Mouse (Mus musculus): ENCODE data around the gene Camkk2. TPM values are rescaled to one million over a fixed set of nuclear protein-coding genes. Genes with fewer than 3 reads are reported as not detected.

Gene Camkk2
- polyA plus RNA-seq, 1 experiment from 2014 or later, result 28.8 TPM

DNA sequence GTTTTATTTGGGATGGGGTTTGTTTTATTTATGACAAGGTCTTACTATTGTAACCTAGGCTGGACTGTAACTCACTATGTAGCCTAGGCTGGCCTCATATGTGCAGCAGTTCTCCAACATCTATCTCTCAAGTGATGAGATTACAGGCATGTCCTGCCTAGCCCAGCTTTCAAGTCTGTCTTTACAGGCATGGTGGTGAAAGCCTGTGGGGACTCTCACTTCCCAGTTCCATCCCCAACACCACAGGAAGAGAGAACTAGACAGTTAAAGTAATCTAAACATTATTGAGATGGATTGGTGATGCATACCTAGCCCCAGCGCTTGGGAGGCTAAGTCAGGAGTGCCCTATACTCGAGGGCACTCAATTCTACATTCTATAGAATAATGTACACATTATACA lies 9.5 kb upstream of the Camkk2 start:
- H3K36me3 ChIP-seq (ENCODE audit: control insufficient read depth, insufficient read depth, low read length), result peaks cover 17% of the 10 kb centered on the region
- DNase-seq (ENCODE audit: low spot score), result no peak
- 88% methylated on average over 2 of the region's 2 CpGs for WGBS

DNA sequence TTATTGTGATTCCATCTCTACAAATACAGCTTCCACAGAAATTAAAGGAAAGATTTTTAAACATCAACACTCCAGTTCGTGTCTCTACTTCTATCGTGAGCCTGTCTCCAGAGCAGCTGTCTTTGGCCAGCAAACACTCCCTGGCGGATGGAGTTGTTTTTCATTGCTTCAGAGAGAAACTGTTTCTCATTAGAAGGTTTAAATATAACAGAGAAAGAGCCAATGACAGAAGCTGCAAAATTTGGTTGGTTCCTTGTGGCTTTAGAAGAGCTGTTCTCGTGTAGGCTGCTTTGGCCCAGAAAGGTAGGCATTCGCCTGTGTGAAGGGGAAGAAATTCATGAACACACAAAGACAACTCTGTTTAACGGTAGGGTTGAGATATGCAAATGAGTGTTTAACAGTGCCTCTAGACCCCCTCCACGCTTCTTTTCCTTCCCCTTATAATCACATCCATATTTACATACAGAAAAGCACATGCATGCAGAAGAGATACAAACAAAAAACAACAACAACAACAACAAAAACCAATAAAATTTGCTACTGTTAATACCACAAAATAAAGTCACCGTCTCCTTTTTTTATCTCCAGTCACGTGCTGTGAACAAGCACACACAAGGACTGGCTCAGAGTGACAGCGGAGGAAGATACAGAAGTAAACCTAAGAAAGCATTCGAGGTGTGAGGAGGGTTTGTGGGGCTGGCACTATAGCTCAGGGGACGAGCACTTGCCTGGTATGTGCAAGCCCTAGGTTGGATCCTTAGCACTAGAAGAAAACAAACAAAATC lies 7.0 kb upstream of the Camkk2 start:
- H3K27ac ChIP-seq (ENCODE audit: low read depth, low read length), result no peak overlapping the region
- WGBS, result 78% methylated on average over 12 of the region's 12 CpGs
- no peaks in the 10 kb centered on the region for H3K27me3 ChIP-seq (ENCODE audit: control insufficient read depth, insufficient read depth, low read length)
- H3K4me1 ChIP-seq (replicated peaks; ENCODE audit: control insufficient read depth, insufficient read depth, low read length), result no peaks in the 10 kb centered on the region
- no peak for DNase-seq (ENCODE audit: low spot score)
- H3K9me3 ChIP-seq (ENCODE audit: control insufficient read depth, low read length), result no peaks in the 10 kb centered on the region
- H3K4me3 ChIP-seq (ENCODE audit: low read depth, low read length), result no peak overlapping the region
- ATAC-seq (ENCODE audit: low FRiP score), result no peak
- H3K36me3 ChIP-seq (ENCODE audit: control insufficient read depth, insufficient read depth, low read length), result peaks cover 11% of the 10 kb centered on the region; the same call in 1 of the 2 replicates
- no peak overlapping the region for H3K4me2 ChIP-seq (replicated peaks; ENCODE audit: low read depth, low read length)
- no peak overlapping the region for H3K9ac ChIP-seq (ENCODE audit: low read depth, low read length)

More for the DNA sequence above, 9.5 kb upstream of the Camkk2 start:
- Histone ChIP-seq H3K27ac (ENCODE audit: low read depth, low read length) (no peak overlapping the region), H3K9me3 (ENCODE audit: control insufficient read depth, low read length) (no peaks in the 10 kb centered on the region), H3K9ac (ENCODE audit: low read depth, low read length) (no peak overlapping the region), H3K4me2 (replicated peaks; ENCODE audit: low read depth, low read length) (no peak overlapping the region), H3K27me3 (ENCODE audit: control insufficient read depth, insufficient read depth, low read length) (no peaks in the 10 kb centered on the region), H3K4me1 (replicated peaks; ENCODE audit: control insufficient read depth, insufficient read depth, low read length) (no peaks in the 10 kb centered on the region), H3K4me3 (ENCODE audit: low read depth, low read length) (no peak overlapping the region)
- ATAC-seq (ENCODE audit: low FRiP score), result no peak

DNA sequence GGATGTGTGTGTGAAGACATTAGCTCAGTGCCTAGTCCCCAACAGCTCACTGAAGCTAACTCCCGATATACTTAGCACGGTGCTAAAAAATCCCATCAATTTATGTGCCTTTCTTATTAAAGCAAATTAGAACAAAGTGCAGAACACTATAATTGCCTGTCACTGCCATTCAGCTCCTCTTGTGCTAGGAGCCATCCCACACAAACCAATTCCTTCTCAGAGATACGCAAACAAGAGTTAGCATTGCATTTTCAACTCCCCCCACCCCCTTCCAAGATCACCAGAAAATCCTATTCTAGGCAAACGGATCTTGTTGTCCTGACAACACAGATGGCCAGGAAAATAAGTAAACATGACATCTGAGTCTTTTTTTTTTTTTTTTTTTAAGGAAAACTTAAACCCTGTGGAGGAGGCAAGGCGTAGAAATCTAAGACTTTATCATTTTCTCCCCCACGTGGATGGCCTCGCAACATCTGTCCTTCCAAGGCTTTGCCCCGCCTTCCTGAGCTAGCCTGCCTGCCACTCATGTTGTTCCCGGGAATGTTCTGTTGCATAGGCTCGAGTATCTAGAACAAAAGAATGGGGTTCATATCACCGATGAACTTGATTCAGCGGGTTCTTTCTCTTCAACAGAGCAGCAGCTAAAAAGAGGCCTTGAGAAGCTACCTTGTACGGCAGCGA lies 4.7 kb upstream of the Camkk2 start:
- H3K4me1 ChIP-seq (replicated peaks; ENCODE audit: control insufficient read depth, insufficient read depth, low read length), result 0 out of 2 replicates have a peak, but pooled peaks cover 3% of the 10 kb centered on the region
- ATAC-seq (ENCODE audit: low FRiP score), result no peak
- peaks cover 9% of the 10 kb centered on the region; the same call in 1 of the 2 replicates for H3K36me3 ChIP-seq (ENCODE audit: control insufficient read depth, insufficient read depth, low read length)
- no peak overlapping the region for H3K9ac ChIP-seq (ENCODE audit: low read depth, low read length)
- DNase-seq (ENCODE audit: low spot score), result no peak
- H3K4me2 ChIP-seq (replicated peaks; ENCODE audit: low read depth, low read length), result no peak overlapping the region
- H3K9me3 ChIP-seq (ENCODE audit: control insufficient read depth, low read length), result no peaks in the 10 kb centered on the region
- H3K27ac ChIP-seq (ENCODE audit: low read depth, low read length), result no peak overlapping the region
- H3K4me3 ChIP-seq (ENCODE audit: low read depth, low read length), result no peak overlapping the region
- H3K27me3 ChIP-seq (ENCODE audit: control insufficient read depth, insufficient read depth, low read length), result no peaks in the 10 kb centered on the region
- 67% methylated on average over 14 of the region's 14 CpGs for WGBS

DNA sequence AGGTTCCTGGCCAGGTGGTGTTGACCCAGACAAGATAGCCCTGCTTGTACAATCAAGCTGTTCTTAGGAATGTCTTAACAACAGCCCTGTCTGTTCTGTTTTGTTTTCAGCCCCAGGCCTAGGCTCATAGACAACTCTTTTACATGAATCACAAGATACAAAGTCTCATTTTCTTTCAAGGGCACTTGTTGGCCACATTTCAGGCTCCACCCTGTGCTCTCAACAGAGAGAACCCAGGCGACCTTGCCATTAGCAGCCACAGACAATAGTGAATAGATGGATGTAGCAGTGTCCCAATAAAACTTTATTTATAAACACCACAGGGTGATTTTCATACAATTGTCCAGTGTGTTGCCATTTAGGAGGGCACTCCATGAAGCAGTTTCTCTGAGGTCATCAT lies 2.9 kb upstream of the Camkk2 start:
- H3K9ac ChIP-seq (ENCODE audit: low read depth, low read length), result no peak overlapping the region
- H3K36me3 ChIP-seq (ENCODE audit: control insufficient read depth, insufficient read depth, low read length), result no peaks in the 10 kb centered on the region
- H3K9me3 ChIP-seq (ENCODE audit: control insufficient read depth, low read length), result no peaks in the 10 kb centered on the region
- H3K27ac ChIP-seq (ENCODE audit: low read depth, low read length), result no peak overlapping the region
- no peak for ATAC-seq (ENCODE audit: low FRiP score)
- no peak overlapping the region for H3K4me3 ChIP-seq (ENCODE audit: low read depth, low read length)
- no peak for DNase-seq (ENCODE audit: low spot score)
- no peaks in the 10 kb centered on the region; the same call in 1 of the 2 replicates for H3K27me3 ChIP-seq (ENCODE audit: control insufficient read depth, insufficient read depth, low read length)
- H3K4me1 ChIP-seq (replicated peaks; ENCODE audit: control insufficient read depth, insufficient read depth, low read length), result 0 out of 2 replicates have a peak, but pooled peaks cover 3% of the 10 kb centered on the region
- H3K4me2 ChIP-seq (replicated peaks; ENCODE audit: low read depth, low read length), result no peak overlapping the region
- WGBS, result 76% methylated on average over 1 of the region's 1 CpGs

DNA sequence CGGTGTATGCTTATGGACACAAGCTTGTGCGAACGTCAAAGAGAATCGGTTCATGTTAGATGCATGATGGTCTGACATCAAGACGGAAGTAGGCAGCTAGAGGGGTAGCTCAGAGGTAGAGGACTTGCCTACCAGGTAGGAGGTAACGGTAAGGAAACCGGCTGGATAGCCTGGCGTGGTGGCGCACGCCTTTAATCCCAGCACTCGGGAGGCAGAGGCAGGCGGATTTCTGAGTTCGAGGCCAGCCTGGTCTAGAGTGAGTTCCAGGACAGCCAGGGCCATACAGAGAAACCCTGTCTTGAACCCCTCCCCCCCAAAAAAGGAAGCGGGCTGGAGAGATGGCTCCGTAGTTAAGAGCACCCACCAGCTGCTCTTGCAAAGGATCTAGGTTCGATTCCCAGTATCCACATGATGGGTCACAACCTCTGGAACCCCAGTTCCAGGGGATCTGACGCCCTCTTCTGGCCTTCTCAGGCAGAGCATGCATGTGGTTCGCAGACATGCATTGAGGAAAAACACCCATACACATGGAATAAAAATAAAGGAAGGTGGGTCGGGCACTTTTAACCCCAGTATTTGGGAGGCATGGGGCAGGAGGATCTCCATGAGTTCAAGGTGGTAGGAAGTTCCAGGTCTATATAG lies 1.7 kb upstream of the Camkk2 start:
- H3K27ac ChIP-seq (ENCODE audit: low read depth, low read length), result no peak overlapping the region
- no peaks in the 10 kb centered on the region for H3K36me3 ChIP-seq (ENCODE audit: control insufficient read depth, insufficient read depth, low read length)
- DNase-seq (ENCODE audit: low spot score) (no peak), ATAC-seq (ENCODE audit: low FRiP score) (no peak)
- H3K4me2 ChIP-seq (replicated peaks; ENCODE audit: low read depth, low read length), result no peak overlapping the region
- H3K9me3 ChIP-seq (ENCODE audit: control insufficient read depth, low read length), result no peaks in the 10 kb centered on the region
- no peaks in the 10 kb centered on the region; the same call in 1 of the 2 replicates for H3K27me3 ChIP-seq (ENCODE audit: control insufficient read depth, insufficient read depth, low read length)
- WGBS, result 90% methylated on average over 19 of the region's 19 CpGs
- no peak overlapping the region for H3K9ac ChIP-seq (ENCODE audit: low read depth, low read length)
- 0 out of 2 replicates have a peak, but pooled peaks cover 3% of the 10 kb centered on the region for H3K4me1 ChIP-seq (replicated peaks; ENCODE audit: control insufficient read depth, insufficient read depth, low read length)
- H3K4me3 ChIP-seq (ENCODE audit: low read depth, low read length), result no peak overlapping the region

DNA sequence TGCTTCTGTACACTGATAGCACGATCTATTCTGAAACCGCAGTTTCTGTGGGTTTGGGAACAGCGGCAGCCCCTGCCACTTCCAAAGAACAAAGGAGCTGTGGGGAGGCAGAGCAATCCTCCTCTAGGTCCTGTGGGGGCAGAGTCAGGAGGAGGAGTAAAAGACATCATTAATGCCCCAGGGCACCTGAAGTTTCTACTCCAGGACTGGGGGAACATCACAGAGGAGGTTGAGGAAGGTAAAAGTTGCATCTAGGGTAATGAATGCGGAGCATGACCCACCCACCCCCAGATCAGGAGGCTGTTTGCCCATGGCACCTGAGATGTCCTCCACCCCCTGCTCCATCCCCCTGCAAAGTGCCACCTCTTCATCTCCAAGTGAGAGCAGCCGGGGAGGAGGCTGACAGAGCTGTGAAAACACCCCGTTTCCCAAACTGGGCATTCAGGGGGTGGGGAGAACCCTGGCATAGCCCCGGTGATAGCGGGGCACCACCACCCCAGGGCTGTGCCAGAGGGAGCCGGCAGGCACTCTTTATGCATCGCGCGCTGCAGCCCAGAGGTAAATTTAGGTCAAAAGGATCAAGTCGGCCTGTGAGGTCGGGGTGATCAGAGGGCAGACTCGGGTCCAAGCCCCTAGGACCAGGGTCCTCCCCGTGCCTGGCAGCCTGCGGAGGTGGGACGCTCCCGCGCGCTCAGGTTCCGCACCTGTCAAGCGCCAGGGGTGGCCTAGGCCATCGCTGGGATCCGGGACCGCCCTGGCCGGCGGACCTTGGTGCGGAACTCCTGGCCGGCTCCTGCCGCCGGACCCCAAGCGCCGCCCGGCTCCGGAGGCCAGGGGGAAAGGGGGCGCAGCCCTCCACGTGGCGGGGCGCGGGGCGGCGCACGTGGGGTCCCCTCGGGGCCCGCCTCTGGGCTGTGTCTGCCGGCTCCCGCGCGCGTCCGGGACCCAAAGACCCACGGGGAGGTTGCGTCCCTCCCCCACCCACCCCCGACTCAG lies 680 bp downstream of the Camkk2 start:
- WGBS, result 2% methylated on average over 43 of the region's 55 CpGs
- no peaks in the 10 kb centered on the region; the same call in 1 of the 2 replicates for H3K27me3 ChIP-seq (ENCODE audit: control insufficient read depth, insufficient read depth, low read length)
- H3K4me1 ChIP-seq (replicated peaks; ENCODE audit: control insufficient read depth, insufficient read depth, low read length), result 0 out of 2 replicates have a peak, but pooled peaks cover 3% of the 10 kb centered on the region
- no peaks in the 10 kb centered on the region for H3K36me3 ChIP-seq (ENCODE audit: control insufficient read depth, insufficient read depth, low read length)
- ATAC-seq (ENCODE audit: low FRiP score) (peak; percentile 66), DNase-seq (ENCODE audit: low spot score) (peak; percentile 25)
- peak overlapping the region; percentile 98 for H3K4me2 ChIP-seq (replicated peaks; ENCODE audit: low read depth, low read length)
- no peaks in the 10 kb centered on the region for H3K9me3 ChIP-seq (ENCODE audit: control insufficient read depth, low read length)
- H3K27ac ChIP-seq (ENCODE audit: low read depth, low read length), result 0 out of 2 replicates have a peak overlapping the region, but pooled peaks have one; percentile 30
- peak overlapping the region; percentile 85 for H3K9ac ChIP-seq (ENCODE audit: low read depth, low read length)
- peak overlapping the region; percentile 93 for H3K4me3 ChIP-seq (ENCODE audit: low read depth, low read length)

DNA sequence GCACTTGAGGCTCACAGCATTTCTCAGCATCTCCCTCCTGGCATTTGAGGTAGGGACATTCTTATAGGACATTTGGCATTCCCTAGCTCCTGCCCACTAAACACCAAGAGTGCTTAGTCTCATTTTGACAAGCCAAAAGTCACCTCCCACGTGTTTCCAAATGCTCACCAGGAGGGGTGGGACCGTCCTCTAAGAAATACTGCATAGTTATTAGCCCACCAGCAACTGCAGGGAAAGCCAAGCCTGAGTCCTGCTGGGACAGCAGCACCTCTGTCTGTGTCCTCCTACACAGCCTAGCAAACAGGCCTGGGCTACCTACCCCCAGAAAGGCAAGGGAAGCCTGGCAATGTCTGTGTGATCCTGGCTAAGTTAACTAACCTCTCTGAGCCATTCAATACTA lies 1.9 kb downstream of the Camkk2 start:
- DNase-seq (ENCODE audit: low spot score) (no peak), ATAC-seq (ENCODE audit: low FRiP score) (no peak)
- Histone ChIP-seq H3K4me1 (replicated peaks; ENCODE audit: control insufficient read depth, insufficient read depth, low read length) (0 out of 2 replicates have a peak, but pooled peaks cover 3% of the 10 kb centered on the region), H3K9me3 (ENCODE audit: control insufficient read depth, low read length) (no peaks in the 10 kb centered on the region), H3K4me3 (ENCODE audit: low read depth, low read length) (no peak overlapping the region), H3K27ac (ENCODE audit: low read depth, low read length) (no peak overlapping the region), H3K36me3 (ENCODE audit: control insufficient read depth, insufficient read depth, low read length) (no peaks in the 10 kb centered on the region), H3K9ac (ENCODE audit: low read depth, low read length) (no peak overlapping the region), H3K4me2 (replicated peaks; ENCODE audit: low read depth, low read length) (no peak overlapping the region), H3K27me3 (ENCODE audit: control insufficient read depth, insufficient read depth, low read length) (no peaks in the 10 kb centered on the region; the same call in 1 of the 2 replicates)
- WGBS, result 59% methylated on average over 2 of the region's 2 CpGs

Data from hindbrain, embryonic 11.5 days (tissue).